Mouse (Mus musculus): ENCODE measurements around the gene Pdcd11. TPM values are rescaled to one million over a fixed set of nuclear protein-coding genes. Genes with fewer than 3 reads are reported as not detected.

Gene Pdcd11
- polyA plus RNA-seq, 2 experiments: 3.5 to 8.0 TPM

- no peaks in the 10 kb centered on the region for H3K9me3 ChIP-seq (ENCODE audit: control insufficient read depth, low read length)
- DNase-seq (ENCODE audit: low read depth in 3 of 3, low spot score in 3 of 3): no peak
- TF ChIP-seq CTCF (IDR thresholded peaks at IDR 0.05; ENCODE audit: low read depth): no peak
- TF ChIP-seq EP300 (IDR thresholded peaks at IDR 0.05; ENCODE audit: low read depth): no peak
- no peaks in the 10 kb centered on the region for H3K36me3 ChIP-seq (replicated peaks; ENCODE audit: control insufficient read depth, insufficient read depth, low read depth)
- H3K9ac ChIP-seq (replicated peaks): no peak overlapping the region
- peaks cover 31% of the 10 kb centered on the region for H3K27me3 ChIP-seq (ENCODE audit: control insufficient read depth, insufficient read depth, low read length)
- H3K4me2 ChIP-seq (ENCODE audit: low read depth): no peak overlapping the region
- H3K4me3 ChIP-seq (ENCODE audit: insufficient read depth in 1 of 2, low read depth in 2 of 2, low read length in 2 of 2): no peak overlapping the region
- WGBS (ENCODE audit: insufficient replicate concordance): 45% methylated on average over 2 of the region's 2 CpGs
- H3K4me1 ChIP-seq (replicated peaks; ENCODE audit: control insufficient read depth in 2 of 2, insufficient read depth in 2 of 2, low read length in 1 of 2): 0 out of 4 replicates have a peak, but pooled peaks cover 0 to 2% of the 10 kb centered on the region in 2 experiments
- no peak for ATAC-seq (ENCODE audit: insufficient read depth)
- no peak overlapping the region for H3K27ac ChIP-seq
These were observed 84.9 kb downstream of the Pdcd11 start for GRCm38 (mm10) chr19:47175472-47175871.

- Histone ChIP-seq H3K4me2 (ENCODE audit: low read depth) (no peak overlapping the region), H3K4me1 (replicated peaks; ENCODE audit: control insufficient read depth in 2 of 2, insufficient read depth in 2 of 2, low read length in 1 of 2) (0 out of 4 replicates have a peak, but pooled peaks cover 0 to 2% of the 10 kb centered on the region in 2 experiments), H3K9ac (replicated peaks) (no peak overlapping the region), H3K9me3 (ENCODE audit: control insufficient read depth, low read length) (no peaks in the 10 kb centered on the region), H3K27me3 (ENCODE audit: control insufficient read depth, insufficient read depth, low read length) (peaks cover 40% of the 10 kb centered on the region), H3K27ac (no peak overlapping the region), H3K4me3 (ENCODE audit: insufficient read depth in 1 of 2, low read depth in 2 of 2, low read length in 2 of 2) (no peak overlapping the region), H3K36me3 (replicated peaks; ENCODE audit: control insufficient read depth, insufficient read depth, low read depth) (no peaks in the 10 kb centered on the region)
- 58% methylated on average over 2 of the region's 2 CpGs for WGBS (ENCODE audit: insufficient replicate concordance)
- DNase-seq (ENCODE audit: low read depth in 3 of 3, low spot score in 3 of 3) (no peak), ATAC-seq (ENCODE audit: insufficient read depth) (no peak)
- TF ChIP-seq CTCF (IDR thresholded peaks at IDR 0.05; ENCODE audit: low read depth) (no peak), EP300 (IDR thresholded peaks at IDR 0.05; ENCODE audit: low read depth) (no peak)
These were observed 86.4 kb downstream of the Pdcd11 start for GRCm38 (mm10) chr19:47176916-47177505.

GRCm38 (mm10) chr19:47178001-47178400, 87.4 kb downstream of the Pdcd11 start:
- peak overlapping the region; percentile 65 for H3K4me2 ChIP-seq (ENCODE audit: low read depth)
- 16% methylated on average over 10 of the region's 10 CpGs for WGBS (ENCODE audit: insufficient replicate concordance)
- no peak overlapping the region for H3K27ac ChIP-seq
- no peak overlapping the region for H3K9ac ChIP-seq (replicated peaks)
- H3K27me3 ChIP-seq (ENCODE audit: control insufficient read depth, insufficient read depth, low read length): peaks cover 40% of the 10 kb centered on the region
- DNase-seq (ENCODE audit: low read depth in 3 of 3, low spot score in 3 of 3) (no peak), ATAC-seq (ENCODE audit: insufficient read depth) (no peak)
- no peak for TF ChIP-seq EP300 (IDR thresholded peaks at IDR 0.05; ENCODE audit: low read depth)
- peak; percentile 36 for TF ChIP-seq CTCF (IDR thresholded peaks at IDR 0.05; ENCODE audit: low read depth)
- H3K4me1 ChIP-seq (replicated peaks; ENCODE audit: control insufficient read depth in 2 of 2, insufficient read depth in 2 of 2, low read length in 1 of 2): 0 out of 4 replicates have a peak, but pooled peaks cover 0 to 2% of the 10 kb centered on the region in 2 experiments
- H3K4me3 ChIP-seq (ENCODE audit: insufficient read depth in 1 of 2, low read depth in 2 of 2, low read length in 2 of 2): no peak overlapping the region
- H3K9me3 ChIP-seq (ENCODE audit: control insufficient read depth, low read length): no peaks in the 10 kb centered on the region
- H3K36me3 ChIP-seq (replicated peaks; ENCODE audit: control insufficient read depth, insufficient read depth, low read depth): no peaks in the 10 kb centered on the region

GRCm38 (mm10) chr19:47178431-47179271, 88.1 kb downstream of the Pdcd11 start, which contains the start of gene Neurl1a:
TSS of gene Neurl1a (plus strand) at chr19:47178820.
- Histone ChIP-seq H3K9me3 (ENCODE audit: control insufficient read depth, low read length) (no peaks in the 10 kb centered on the region), H3K4me2 (ENCODE audit: low read depth) (peak within 1 kb of the TSS; percentile 65), H3K4me1 (replicated peaks; ENCODE audit: control insufficient read depth in 2 of 2, insufficient read depth in 2 of 2, low read length in 1 of 2) (0 out of 4 replicates have a peak, but pooled peaks cover 0 to 2% of the 10 kb centered on the region in 2 experiments), H3K36me3 (replicated peaks; ENCODE audit: control insufficient read depth, insufficient read depth, low read depth) (no peaks in the 10 kb centered on the region), H3K9ac (replicated peaks) (no peak within 1 kb of the TSS), H3K27me3 (ENCODE audit: control insufficient read depth, insufficient read depth, low read length) (peaks cover 40% of the 10 kb centered on the region), H3K27ac (no peak within 1 kb of the TSS), H3K4me3 (ENCODE audit: insufficient read depth in 1 of 2, low read depth in 2 of 2, low read length in 2 of 2) (peak within 1 kb of the TSS; percentile 28 to 55)
- WGBS (ENCODE audit: insufficient replicate concordance): under 1% methylated on average over 87 of the region's 98 CpGs
- DNase-seq (ENCODE audit: low read depth in 3 of 3, low spot score in 3 of 3) (no peak), ATAC-seq (ENCODE audit: insufficient read depth) (no peak)
- no peak for TF ChIP-seq CTCF (IDR thresholded peaks at IDR 0.05; ENCODE audit: low read depth)
- no peak for TF ChIP-seq EP300 (IDR thresholded peaks at IDR 0.05; ENCODE audit: low read depth)

- Histone ChIP-seq H3K4me2 (ENCODE audit: low read depth) (peak overlapping the region; percentile 65), H3K4me3 (ENCODE audit: insufficient read depth in 1 of 2, low read depth in 2 of 2, low read length in 2 of 2) (peak overlapping the region; percentile 28 to 55; a peak in 3 of 4 replicates), H3K27me3 (ENCODE audit: control insufficient read depth, insufficient read depth, low read length) (peaks cover 40% of the 10 kb centered on the region), H3K9ac (replicated peaks) (no peak overlapping the region), H3K27ac (no peak overlapping the region), H3K4me1 (replicated peaks; ENCODE audit: control insufficient read depth in 2 of 2, insufficient read depth in 2 of 2, low read length in 1 of 2) (0 out of 4 replicates have a peak, but pooled peaks cover 0 to 2% of the 10 kb centered on the region in 2 experiments), H3K9me3 (ENCODE audit: control insufficient read depth, low read length) (no peaks in the 10 kb centered on the region), H3K36me3 (replicated peaks; ENCODE audit: control insufficient read depth, insufficient read depth, low read depth) (no peaks in the 10 kb centered on the region)
- DNase-seq (ENCODE audit: low read depth in 3 of 3, low spot score in 3 of 3) (no peak), ATAC-seq (ENCODE audit: insufficient read depth) (no peak)
- no peak for TF ChIP-seq EP300 (IDR thresholded peaks at IDR 0.05; ENCODE audit: low read depth)
- 2% methylated on average over 41 of the region's 42 CpGs for WGBS (ENCODE audit: insufficient replicate concordance)
These were observed 88.8 kb downstream of the Pdcd11 start for GRCm38 (mm10) chr19:47179272-47179809.
